Mouse (Mus musculus) intestine, embryonic 14.5 days (tissue): Measurements from ENCODE around the gene Sytl2. TPM values are rescaled to one million over a fixed set of nuclear protein-coding genes. Genes with fewer than 3 reads are reported as not detected.

ENCODE experiments used
- ATAC-seq: fragments of 200-750 bp; cut with Nextera tagmentation; replicated peaks from 2 replicates; pipeline ENCODE4 v1.8.0; 2017; ENCODE audit warnings: low read depth, moderate number of reproducible peaks, moderate TSS enrichment, moderate library complexity; ENCODE audit not compliant: low FRiP score, low TSS enrichment
- DNase-seq: peaks from one replicate; pipeline ENCODE4 v3.0.0-alpha.2; 2018; ENCODE audit warnings: low spot score
- H3K27ac ChIP-seq: fragments of 300-500 bp; sonication (generic); 2 replicates; pipeline ENCODE4 v1.5.1; 2014; ENCODE audit warnings: low read depth, mild to moderate bottlenecking, control low read depth
- H3K27me3 ChIP-seq: fragments of 300-500 bp; sonication (generic); replicated peaks from 2 replicates; pipeline ENCODE4 v1.6.1; 2014; ENCODE audit warnings: low read length, control low read depth; ENCODE audit not compliant: control insufficient read depth, insufficient read depth
- H3K36me3 ChIP-seq: fragments of 300-500 bp; sonication (generic); 2 replicates; pipeline ENCODE4 v1.6.1; 2014; ENCODE audit warnings: low read length, control low read depth; ENCODE audit not compliant: control insufficient read depth, insufficient read depth
- H3K4me1 ChIP-seq: fragments of 300-500 bp; sonication (generic); replicated peaks from 2 replicates; pipeline ENCODE4 v1.6.1; 2014; ENCODE audit warnings: low read length, control low read depth, mixed read lengths; ENCODE audit not compliant: control insufficient read depth, insufficient read depth
- H3K4me2 ChIP-seq: fragments of 300-500 bp; sonication (generic); 2 replicates; pipeline ENCODE4 v1.6.1; 2014; ENCODE audit warnings: low read length
- H3K4me3 ChIP-seq: fragments of 300-500 bp; sonication (generic); 2 replicates; pipeline ENCODE4 v1.5.1; 2014; ENCODE audit warnings: low read depth, low read length, control low read depth, mixed read lengths
- H3K9ac ChIP-seq: fragments of 300-500 bp; sonication (generic); 2 replicates; pipeline ENCODE4 v1.6.1; 2014; ENCODE audit warnings: mild to moderate bottlenecking, low read length
- H3K9me3 ChIP-seq: fragments of 300-500 bp; sonication (generic); 2 replicates; pipeline ENCODE4 v1.6.1; 2016; ENCODE audit warnings: low read length, control low read depth; ENCODE audit not compliant: control insufficient read depth
- WGBS: fragments of 180-500 bp; shearing (Covaris S2); extraction: QIAGEN DNeasy Blood & Tissue Kit; methylation state at CpG from one replicate; pipeline ENCODE4 v1.1.7; 2014; 5-methylcytosine and 5-hydroxymethylcytosine counted together
- polyA plus RNA-seq: library from polyadenylated mRNA; unstranded; fragments of >200 nt; fragmentation: Nextera tagmentation; extraction: Ambion mirVana; gene quantifications from 2 replicates; pipeline ENCODE4 v1.2.1, GENCODE M21; 2014

Gene Sytl2
- polyA plus RNA-seq, 1 experiment from 2014 or later, result 8.8 TPM

DNA sequence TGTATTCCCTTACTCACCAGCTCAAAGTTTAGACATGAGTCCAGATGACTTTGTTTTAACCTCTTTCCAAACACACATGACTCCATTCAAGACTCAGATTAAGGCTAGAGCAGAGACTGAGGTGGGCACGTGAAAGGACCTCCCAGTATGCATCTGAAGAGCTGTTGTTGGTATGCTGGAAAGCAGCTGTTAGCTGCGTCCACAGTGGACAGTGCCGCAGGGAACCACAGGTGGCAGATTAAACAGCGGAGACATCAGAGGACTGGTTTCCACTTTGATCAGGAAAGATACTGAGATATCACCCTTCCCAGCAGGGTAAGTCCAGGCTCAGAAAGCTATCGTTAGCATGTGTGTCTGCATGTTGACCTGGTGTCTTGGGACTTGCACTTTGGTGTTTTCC lies 18.1 kb downstream of the Sytl2 start:
- no peak overlapping the region for H3K4me3 ChIP-seq
- no peak overlapping the region for H3K9ac ChIP-seq
- H3K36me3 ChIP-seq, result no peaks in the 10 kb centered on the region
- no peaks in the 10 kb centered on the region for H3K27me3 ChIP-seq
- ATAC-seq (no peak), DNase-seq (no peak)
- H3K4me1 ChIP-seq, result no peaks in the 10 kb centered on the region
- 54% methylated on average over 5 of the region's 5 CpGs for WGBS
- no peak overlapping the region for H3K27ac ChIP-seq
- H3K4me2 ChIP-seq, result no peak overlapping the region
- no peaks in the 10 kb centered on the region for H3K9me3 ChIP-seq

DNA sequence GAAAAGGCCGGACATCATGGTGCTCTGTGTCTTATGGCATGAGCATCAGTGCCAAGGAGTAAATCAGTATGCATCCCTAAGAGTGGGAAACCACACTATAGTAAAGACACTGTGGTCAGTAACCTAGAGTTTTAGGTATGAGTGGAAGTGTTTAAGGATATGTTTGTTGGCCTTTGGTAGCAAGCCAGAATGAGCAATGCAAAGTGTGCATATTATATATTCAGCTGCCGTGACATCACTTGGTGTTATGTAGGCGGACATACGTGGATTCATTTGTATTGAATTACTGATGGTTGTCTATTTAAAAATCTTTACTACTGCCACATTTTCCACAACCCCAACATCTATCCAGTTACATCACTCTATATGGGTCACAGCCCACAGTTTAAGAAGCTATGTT lies 23.1 kb downstream of the Sytl2 start:
- no peaks in the 10 kb centered on the region for H3K9me3 ChIP-seq
- no peak overlapping the region for H3K4me3 ChIP-seq
- WGBS, result 93% methylated on average over 4 of the region's 4 CpGs
- H3K27me3 ChIP-seq, result no peaks in the 10 kb centered on the region
- no peak overlapping the region for H3K4me2 ChIP-seq
- H3K4me1 ChIP-seq, result no peaks in the 10 kb centered on the region
- ATAC-seq, result no peak
- no peaks in the 10 kb centered on the region for H3K36me3 ChIP-seq
- peak; percentile 4 for DNase-seq
- H3K9ac ChIP-seq, result no peak overlapping the region
- no peak overlapping the region for H3K27ac ChIP-seq

DNA sequence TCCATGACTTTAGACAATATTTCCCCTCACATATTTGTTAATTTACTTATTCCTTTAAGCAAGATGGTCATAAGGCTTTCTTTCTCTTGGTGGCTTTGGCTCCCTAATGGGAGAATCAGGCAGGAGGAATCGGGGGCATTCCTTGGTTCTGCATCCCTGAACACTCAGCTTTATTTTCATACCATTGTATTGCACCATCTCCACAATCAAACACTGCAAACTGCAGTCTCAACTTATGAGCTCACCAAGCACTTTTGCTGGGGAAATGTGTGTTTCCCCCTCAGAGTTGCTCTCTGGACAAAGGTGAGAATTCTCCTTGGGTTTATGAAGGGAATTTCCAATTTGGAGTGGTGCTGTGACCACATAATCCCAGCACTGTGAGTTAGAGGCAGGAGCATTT lies 28.1 kb downstream of the Sytl2 start:
- Histone ChIP-seq H3K27ac (no peak overlapping the region), H3K9ac (no peak overlapping the region), H3K4me2 (no peak overlapping the region), H3K27me3 (no peaks in the 10 kb centered on the region), H3K4me3 (no peak overlapping the region), H3K4me1 (no peaks in the 10 kb centered on the region), H3K36me3 (no peaks in the 10 kb centered on the region), H3K9me3 (no peaks in the 10 kb centered on the region)
- DNase-seq, result no peak
- ATAC-seq, result no peak
- WGBS, result 85% methylated on average over 1 of the region's 1 CpGs

DNA sequence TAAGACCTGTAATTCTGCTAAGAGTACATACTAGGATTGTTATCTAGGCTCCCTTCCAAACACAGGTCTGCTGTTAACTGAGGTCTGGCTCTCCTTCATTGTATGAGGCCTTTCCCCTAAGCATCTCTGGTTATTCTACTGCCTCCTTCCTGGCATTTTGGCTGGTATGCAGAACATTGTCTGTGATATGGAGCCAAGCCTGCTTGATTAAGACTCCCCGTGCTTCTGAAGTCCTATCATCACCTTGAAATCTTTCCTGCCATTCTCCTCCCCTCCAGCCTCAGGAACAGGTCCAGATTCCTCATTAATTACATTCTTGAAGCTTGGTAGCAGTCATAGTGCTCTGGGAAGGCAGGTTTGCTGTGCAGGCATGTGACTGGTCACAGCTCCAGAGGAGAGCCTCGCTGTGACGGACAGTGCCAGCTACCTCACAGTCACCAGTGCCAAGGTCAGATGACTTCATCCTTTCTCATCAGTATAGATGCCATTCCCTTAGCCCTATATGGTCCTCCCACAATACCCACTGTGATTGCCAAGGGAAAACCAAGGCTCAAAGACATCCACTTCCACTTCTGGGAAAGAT lies 30.5 kb downstream of the Sytl2 start:
- 84% methylated on average over 3 of the region's 3 CpGs for WGBS
- no peaks in the 10 kb centered on the region for H3K4me1 ChIP-seq

DNA sequence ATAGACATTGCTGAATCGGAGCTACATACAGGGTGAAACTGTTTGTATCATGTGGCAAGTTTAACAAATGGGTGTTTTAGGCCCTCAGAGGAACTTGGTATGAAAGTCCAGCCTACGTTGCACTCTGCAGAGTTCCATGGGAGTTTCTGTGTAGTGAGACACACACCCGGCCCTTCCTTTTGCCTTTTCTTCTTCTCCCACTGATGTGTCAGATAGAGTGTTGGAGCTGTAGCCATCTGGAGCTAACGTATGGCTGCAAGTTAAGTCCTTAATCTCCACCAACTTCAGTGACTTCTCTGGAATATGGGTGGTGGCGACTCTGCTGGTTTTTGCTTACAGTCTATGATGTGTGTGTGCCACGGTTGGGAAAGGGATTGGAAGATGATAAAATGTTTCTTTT lies 32.3 kb downstream of the Sytl2 start:
- ATAC-seq, result no peak

More for the DNA sequence above, 30.5 kb downstream of the Sytl2 start:
- Histone ChIP-seq H3K36me3 (no peaks in the 10 kb centered on the region), H3K27ac (no peak overlapping the region), H3K4me2 (no peak overlapping the region), H3K4me3 (no peak overlapping the region), H3K27me3 (no peaks in the 10 kb centered on the region), H3K9ac (no peak overlapping the region), H3K9me3 (no peaks in the 10 kb centered on the region)
- no peak for ATAC-seq
- no peak for DNase-seq

DNA sequence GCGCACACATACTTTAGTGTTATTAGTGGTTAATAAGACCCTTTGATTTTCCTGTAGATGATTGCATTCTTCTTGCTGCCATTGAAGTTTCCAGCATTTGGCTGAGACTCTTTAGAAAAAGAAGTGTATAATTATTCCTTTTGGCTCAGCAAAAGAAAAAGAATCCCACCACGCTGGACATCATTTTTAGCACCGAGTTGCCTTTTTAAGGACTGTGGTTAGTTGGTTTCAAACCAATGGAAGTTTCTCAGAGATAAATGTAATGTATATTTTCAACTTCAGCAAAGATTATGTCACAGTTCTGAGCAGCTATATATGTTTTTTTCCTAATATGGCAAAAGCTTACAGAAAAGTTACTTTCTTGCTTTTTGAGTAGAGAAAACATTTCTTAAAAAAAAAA lies 32.8 kb downstream of the Sytl2 start:
- ATAC-seq (no peak), DNase-seq (no peak)
- H3K4me1 ChIP-seq, result no peaks in the 10 kb centered on the region
- no peak overlapping the region for H3K4me2 ChIP-seq
- H3K4me3 ChIP-seq, result no peak overlapping the region
- no peak overlapping the region for H3K27ac ChIP-seq
- no peaks in the 10 kb centered on the region for H3K27me3 ChIP-seq
- 85% methylated on average over 3 of the region's 3 CpGs for WGBS
- no peaks in the 10 kb centered on the region for H3K9me3 ChIP-seq
- no peak overlapping the region for H3K9ac ChIP-seq
- no peaks in the 10 kb centered on the region for H3K36me3 ChIP-seq

More for the DNA sequence above, 32.3 kb downstream of the Sytl2 start:
- no peak for DNase-seq
- H3K27me3 ChIP-seq, result no peaks in the 10 kb centered on the region
- H3K27ac ChIP-seq, result no peak overlapping the region
- H3K4me3 ChIP-seq, result no peak overlapping the region
- no peaks in the 10 kb centered on the region for H3K4me1 ChIP-seq
- no peak overlapping the region for H3K9ac ChIP-seq
- H3K4me2 ChIP-seq, result no peak overlapping the region
- WGBS, result 79% methylated on average over 6 of the region's 6 CpGs
- H3K9me3 ChIP-seq, result no peaks in the 10 kb centered on the region
- H3K36me3 ChIP-seq, result no peaks in the 10 kb centered on the region

DNA sequence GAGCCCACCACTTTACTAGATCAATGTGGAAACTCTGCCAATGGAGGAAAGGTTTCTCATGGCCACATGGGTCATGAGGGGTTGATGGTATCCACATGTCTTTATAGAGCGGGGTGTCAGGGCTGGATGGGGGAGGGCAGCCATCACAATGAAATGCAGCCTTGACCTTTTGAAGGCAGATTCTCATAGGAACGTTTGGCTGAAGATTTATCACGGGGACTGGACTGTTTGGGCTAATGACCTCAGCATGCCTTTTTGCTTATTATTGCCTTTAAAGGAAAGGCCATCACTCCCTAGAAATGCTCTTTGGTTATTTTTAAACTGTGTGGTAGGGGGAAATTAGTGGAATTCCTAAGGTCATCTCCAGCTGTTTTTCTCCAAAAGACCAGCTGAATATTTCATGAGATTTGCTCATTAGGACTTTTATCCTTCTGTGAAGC lies 33.7 kb downstream of the Sytl2 start:
- WGBS, result 28% methylated on average over 3 of the region's 3 CpGs
- Histone ChIP-seq H3K27me3 (no peaks in the 10 kb centered on the region), H3K4me2 (no peak overlapping the region), H3K4me3 (no peak overlapping the region), H3K4me1 (no peaks in the 10 kb centered on the region), H3K27ac (no peak overlapping the region), H3K9ac (no peak overlapping the region), H3K9me3 (no peaks in the 10 kb centered on the region), H3K36me3 (no peaks in the 10 kb centered on the region)
- no peak for DNase-seq
- no peak for ATAC-seq

DNA sequence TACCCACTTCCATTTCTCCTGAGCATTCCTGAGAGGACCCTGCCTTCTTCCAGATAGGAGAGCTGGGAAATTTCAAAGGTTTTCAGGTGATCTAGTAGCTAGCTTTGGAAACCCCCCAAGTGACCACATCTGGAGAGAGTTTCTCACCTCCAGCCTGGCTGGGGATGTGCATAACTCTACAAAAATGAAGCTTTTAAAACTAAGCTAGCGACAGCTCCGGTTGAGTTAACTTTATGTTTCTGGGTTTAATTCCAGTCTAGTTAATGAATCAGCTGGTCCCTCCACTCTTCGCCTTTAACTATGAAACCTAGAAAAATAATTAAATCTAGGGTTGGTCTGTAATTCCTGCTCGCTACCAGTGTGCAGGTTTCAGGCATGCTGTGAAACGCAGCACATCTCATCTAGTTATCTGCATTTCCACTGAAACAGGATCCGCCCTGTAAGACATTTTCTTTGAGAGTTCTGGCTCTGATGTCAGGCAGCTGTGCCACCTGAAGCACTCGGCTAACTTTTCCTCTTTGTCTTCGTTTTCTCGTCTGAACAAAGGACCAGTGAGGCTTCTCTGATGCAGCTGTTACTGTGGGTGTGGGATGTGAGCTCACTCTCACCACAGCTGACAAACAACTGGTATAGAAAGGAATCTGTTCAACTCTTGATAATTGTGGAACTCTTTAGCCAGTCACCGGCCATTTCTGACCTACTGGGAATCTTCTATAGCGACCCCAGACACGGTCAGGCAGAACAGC lies 39.3 kb downstream of the Sytl2 start:
- no peaks in the 10 kb centered on the region for H3K9me3 ChIP-seq

DNA sequence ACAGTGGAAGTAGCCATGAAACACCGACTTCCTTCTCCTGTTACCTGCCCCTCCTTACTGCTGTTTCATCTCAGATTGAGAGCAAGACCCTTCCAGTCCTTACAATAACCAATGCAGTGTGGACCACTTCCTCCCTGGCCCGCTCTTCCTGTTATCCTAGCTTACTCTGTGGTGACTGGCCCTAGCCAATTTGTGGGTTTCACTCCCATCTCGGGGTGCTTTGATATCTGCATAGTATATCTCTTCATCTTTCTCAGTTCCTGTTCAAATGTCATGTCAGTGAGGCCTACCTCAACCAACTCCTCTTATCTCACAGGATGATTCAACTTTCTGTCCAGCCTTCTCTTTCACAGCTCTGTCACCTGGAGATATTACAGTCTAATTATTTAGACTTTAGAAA lies 42.9 kb downstream of the Sytl2 start:
- Histone ChIP-seq H3K36me3 (no peaks in the 10 kb centered on the region), H3K4me3 (no peak overlapping the region), H3K4me2 (no peak overlapping the region), H3K27me3 (no peaks in the 10 kb centered on the region), H3K27ac (no peak overlapping the region), H3K9me3 (no peaks in the 10 kb centered on the region), H3K4me1 (no peaks in the 10 kb centered on the region), H3K9ac (no peak overlapping the region)
- DNase-seq (no peak), ATAC-seq (no peak)
- 89% methylated on average over 3 of the region's 3 CpGs for WGBS

More for the DNA sequence above, 39.3 kb downstream of the Sytl2 start:
- DNase-seq, result no peak
- H3K9ac ChIP-seq, result no peak overlapping the region
- H3K4me2 ChIP-seq, result no peak overlapping the region
- H3K4me3 ChIP-seq, result no peak overlapping the region
- no peaks in the 10 kb centered on the region for H3K36me3 ChIP-seq
- 60% methylated on average over 12 of the region's 12 CpGs for WGBS
- H3K27ac ChIP-seq, result no peak overlapping the region
- H3K27me3 ChIP-seq, result no peaks in the 10 kb centered on the region
- ATAC-seq, result no peak
- H3K4me1 ChIP-seq, result no peaks in the 10 kb centered on the region
